Mouse (Mus musculus): Measurements from ENCODE around the gene Tmem171.

GRCm38 (mm10) chr13:98673922-98674321 lies 20.7 kb downstream of the Tmem171 start:
- TF ChIP-seq CTCF (conservative IDR thresholded peaks at IDR 0.05; ENCODE audit: low read length) = no peak
- no peak for TF ChIP-seq POU5F1 (IDR thresholded peaks at IDR 0.05; ENCODE audit: borderline replicate concordance, low read length)
